Mouse (Mus musculus) hindbrain, embryonic 10.5 days (tissue): ENCODE measurements at regions not wholly inside any gene's neighbourhood (a gene's known extent, or its start where the extent isn't known, plus 50 kb on each side); places are given as distances from the start of the nearest gene placed in this dataset.

Source experiments
- DNase-seq: peaks from one replicate; pipeline ENCODE4 v3.0.0-alpha.2; 2017; ENCODE audit warnings: low spot score
- H3K27ac ChIP-seq: fragments of 300-500 bp; sonication (generic); 2 replicates; pipeline ENCODE4 v1.5.1; 2016; ENCODE audit warnings: mild to moderate bottlenecking, moderate library complexity
- H3K27me3 ChIP-seq: fragments of 300-500 bp; sonication (generic); 2 replicates; pipeline ENCODE4 v1.6.1; 2016; ENCODE audit warnings: mild to moderate bottlenecking; ENCODE audit not compliant: poor library complexity, insufficient read depth, severe bottlenecking
- H3K36me3 ChIP-seq: fragments of 300-500 bp; sonication (generic); 2 replicates; pipeline ENCODE4 v1.6.1; 2016; ENCODE audit warnings: mild to moderate bottlenecking, moderate library complexity
- H3K4me1 ChIP-seq: fragments of 300-500 bp; sonication (generic); replicated peaks from 2 replicates; pipeline ENCODE4 v1.6.1; 2016; ENCODE audit warnings: mild to moderate bottlenecking
- H3K4me3 ChIP-seq: fragments of 300-500 bp; sonication (generic); 2 replicates; pipeline ENCODE4 v1.5.1; 2016; ENCODE audit warnings: mild to moderate bottlenecking, moderate library complexity
- H3K9me3 ChIP-seq: fragments of 300-500 bp; sonication (generic); 2 replicates; pipeline ENCODE4 v1.6.1; 2016; ENCODE audit warnings: mild to moderate bottlenecking, moderate library complexity
- WGBS: fragments of 180-500 bp; shearing (Covaris S2); methylation state at CpG from one replicate; pipeline ENCODE4 v1.1.7; 2016; 5-methylcytosine and 5-hydroxymethylcytosine counted together

- 96% methylated on average over 7 of the region's 7 CpGs for WGBS
- Histone ChIP-seq H3K4me3 (no peak overlapping the region), H3K9me3 (peaks cover 3% of the 10 kb centered on the region; the same call in 1 of the 2 replicates), H3K36me3 (no peaks in the 10 kb centered on the region), H3K27me3 (peaks cover 12% of the 10 kb centered on the region; the same call in 1 of the 2 replicates), H3K4me1 (peaks cover 9% of the 10 kb centered on the region), H3K27ac (no peak overlapping the region)
- no peak for DNase-seq
Measured at GRCm38 (mm10) chr2:172815146-172815545, 125.0 kb downstream of the Bmp7 start.

DNA sequence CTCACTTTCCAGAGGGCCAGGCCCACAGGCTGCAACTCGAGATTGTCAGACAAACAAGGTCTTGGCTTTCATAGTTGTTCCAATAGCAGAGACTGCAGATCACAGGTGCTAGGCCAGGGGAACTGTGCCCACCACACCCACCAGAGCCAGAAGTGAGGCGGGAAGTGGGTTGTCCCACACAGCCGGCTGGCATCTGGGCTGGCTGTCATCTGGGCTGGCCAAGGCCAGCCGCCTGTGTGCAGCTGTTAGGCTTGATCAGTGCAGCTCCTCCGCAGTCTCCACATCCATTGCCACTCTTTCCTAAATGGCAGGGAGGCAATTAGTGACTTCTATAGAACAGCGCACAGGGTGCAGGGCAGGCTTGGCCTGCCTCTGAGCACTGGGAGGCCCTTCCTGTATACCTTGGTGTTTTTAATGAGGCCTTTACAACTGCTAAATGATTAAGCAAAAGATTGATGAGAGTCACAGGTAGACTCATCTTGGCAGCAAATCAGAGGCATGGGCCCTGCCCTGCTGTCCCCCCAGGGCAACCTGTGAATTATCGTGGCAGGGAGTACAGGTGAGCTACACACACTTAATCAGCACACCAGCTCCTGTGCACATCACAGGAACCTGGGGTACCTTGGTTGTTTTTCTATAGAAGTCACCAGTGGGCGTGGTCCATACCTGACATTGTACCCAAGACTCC, 122.9 kb downstream of the Bmp7 start:
- H3K9me3 ChIP-seq: peaks cover 3% of the 10 kb centered on the region; the same call in 1 of the 2 replicates
- no peak overlapping the region for H3K27ac ChIP-seq
- H3K4me3 ChIP-seq: no peak overlapping the region
- WGBS: 78% methylated on average over 8 of the region's 8 CpGs
- DNase-seq: no peak
- peaks cover 33% of the 10 kb centered on the region for H3K27me3 ChIP-seq
- H3K4me1 ChIP-seq: peaks cover 7% of the 10 kb centered on the region
- no peaks in the 10 kb centered on the region for H3K36me3 ChIP-seq
